Mouse (Mus musculus) spleen, adult 2 months (tissue): ENCODE data around the gene Rbm43. TPM values are rescaled to one million over a fixed set of nuclear protein-coding genes. Genes with fewer than 3 reads are reported as not detected.

ENCODE experiments used
- DNase-seq, 2 experiments: peaks; one replicate each; pipeline versions ENCODE4 v3.0.0 to v3.0.0-alpha.2; 2012 to 2021; ENCODE audit warnings: low spot score in 2 of 2, low read depth in 1 of 2
- H3K27ac ChIP-seq: fragments of 200-500 bp; 2 replicates; pipeline ENCODE4 v1.5.1; 2012; ENCODE audit warnings: low read length, inconsistent platforms; ENCODE audit not compliant: insufficient read depth
- H3K27me3 ChIP-seq: fragments of 200-500 bp; 2 replicates; pipeline ENCODE4 v1.6.1; 2012; ENCODE audit warnings: mild to moderate bottlenecking, moderate library complexity, low read length, inconsistent platforms; ENCODE audit not compliant: control insufficient read depth, insufficient read depth
- H3K36me3 ChIP-seq: fragments of 200-500 bp; 2 replicates; pipeline ENCODE4 v1.6.1; 2012; ENCODE audit warnings: mild to moderate bottlenecking, low read length, inconsistent platforms; ENCODE audit not compliant: control insufficient read depth, insufficient read depth
- H3K4me1 ChIP-seq: fragments of 200-500 bp; 2 replicates; pipeline ENCODE4 v1.6.1; 2011; ENCODE audit warnings: inconsistent platforms; ENCODE audit not compliant: control insufficient read depth, insufficient read depth, insufficient read length
- H3K4me3 ChIP-seq: fragments of 200-500 bp; 2 replicates; pipeline ENCODE4 v1.5.1; 2011; ENCODE audit warnings: mild to moderate bottlenecking, inconsistent platforms; ENCODE audit not compliant: insufficient read depth, insufficient read length; ENCODE audit errors: extremely low read depth
- CTCF ChIP-seq: fragments of 200-500 bp; IDR thresholded peaks from 2 replicates; pipeline ENCODE4 v1.5.1; 2011; ENCODE audit warnings: mild to moderate bottlenecking, inconsistent platforms; ENCODE audit not compliant: insufficient read depth, insufficient read length, insufficient replicate concordance; ENCODE audit errors: extremely low read depth
- POLR2A ChIP-seq: fragments of 200-500 bp; IDR thresholded peaks from 2 replicates; pipeline ENCODE4 v1.6.1; 2011; ENCODE audit warnings: low read depth, low read length, inconsistent platforms
- WGBS: fragments of 180-500 bp; shearing (Covaris S2); methylation state at CpG from one replicate; pipeline ENCODE4 v1.1.7; 2018; 5-methylcytosine and 5-hydroxymethylcytosine counted together
- polyA plus RNA-seq: library from polyadenylated mRNA; depleted of rRNA; stranded (reverse); fragments of >200 nt; gene quantifications from 2 replicates; pipeline ENCODE4 v1.2.3, GENCODE M21; 2012

The Rbm43 gene
- polyA plus RNA-seq, 1 experiment: 11.3 TPM

DNA sequence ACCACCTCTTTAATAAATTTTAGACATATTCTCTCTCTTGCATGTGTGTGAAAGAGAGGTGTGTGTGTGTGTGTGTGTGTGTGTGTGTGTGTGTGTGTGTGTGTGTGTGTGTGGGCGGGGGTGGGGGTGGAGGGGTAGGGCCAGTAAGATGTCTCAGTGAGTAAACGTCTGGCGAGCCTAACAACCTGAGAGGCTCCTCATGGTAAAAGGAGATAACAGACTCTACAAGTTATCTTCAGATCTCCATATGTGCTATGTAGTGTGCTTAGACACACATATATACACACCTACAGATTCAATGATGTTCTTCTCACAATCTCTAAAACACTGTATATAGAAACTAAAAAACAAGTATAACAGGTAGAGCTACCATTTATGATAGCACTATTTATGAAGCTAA lies 3.8 kb upstream of the Rbm43 start:
- WGBS: 87% methylated on average over 3 of the region's 3 CpGs
- H3K27me3 ChIP-seq: no peaks in the 10 kb centered on the region
- peaks cover 4% of the 10 kb centered on the region; the same call in 1 of the 2 replicates for H3K4me1 ChIP-seq
- TF ChIP-seq POLR2A (no peak), CTCF (no peak)
- no peak overlapping the region for H3K27ac ChIP-seq
- no peak for DNase-seq
- no peaks in the 10 kb centered on the region for H3K36me3 ChIP-seq
- H3K4me3 ChIP-seq: no peak overlapping the region

DNA sequence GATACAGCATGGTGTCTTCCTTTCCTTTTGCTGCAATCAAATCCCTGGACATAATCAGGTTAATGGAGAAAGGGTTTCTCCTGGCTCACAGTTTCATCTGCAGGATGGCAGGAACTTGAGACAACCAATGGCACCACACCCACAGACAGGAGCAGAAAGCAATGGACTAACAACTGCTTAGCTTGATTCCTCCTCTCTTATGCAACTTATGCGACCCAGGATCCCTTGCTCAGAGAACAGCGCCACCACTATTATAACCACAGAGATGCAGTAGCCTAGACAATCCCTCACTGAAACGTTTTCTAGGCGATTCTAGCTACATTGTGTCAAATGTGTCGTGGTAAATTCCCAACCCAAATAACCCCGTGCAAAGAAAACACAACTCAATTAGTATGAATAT lies 2.0 kb upstream of the Rbm43 start:
- Histone ChIP-seq H3K4me3 (no peak overlapping the region), H3K36me3 (no peaks in the 10 kb centered on the region), H3K27ac (no peak overlapping the region), H3K4me1 (peaks cover 7% of the 10 kb centered on the region; the same call in 1 of the 2 replicates), H3K27me3 (no peaks in the 10 kb centered on the region)
- TF ChIP-seq POLR2A (no peak), CTCF (no peak)
- no peak for DNase-seq
- 79% methylated on average over 6 of the region's 6 CpGs for WGBS

DNA sequence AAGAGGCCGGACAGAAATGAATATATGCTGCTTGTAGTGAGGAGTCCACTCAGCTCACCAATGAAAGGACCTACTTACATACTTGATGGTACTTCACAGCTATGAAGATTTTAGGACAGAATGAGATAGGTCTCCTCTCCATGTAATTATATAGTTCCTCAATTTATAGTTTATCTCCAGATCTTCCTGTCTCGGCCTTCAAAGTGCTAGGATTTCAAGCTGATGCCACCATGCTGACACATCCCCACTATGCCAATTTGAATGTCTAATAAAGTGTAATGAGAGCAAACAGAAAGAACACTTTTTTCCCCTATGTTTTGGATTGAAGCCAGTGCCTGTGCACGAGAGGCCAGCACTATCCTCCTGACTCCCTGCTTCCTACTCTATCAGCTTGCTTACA lies 1.6 kb upstream of the Rbm43 start:
- Histone ChIP-seq H3K4me3 (no peak overlapping the region), H3K27ac (no peak overlapping the region), H3K27me3 (no peaks in the 10 kb centered on the region), H3K36me3 (no peaks in the 10 kb centered on the region), H3K4me1 (peaks cover 7% of the 10 kb centered on the region; the same call in 1 of the 2 replicates)
- TF ChIP-seq POLR2A: no peak
- TF ChIP-seq CTCF: no peak
- no peak for DNase-seq
- WGBS: 85% methylated on average over 3 of the region's 3 CpGs

DNA sequence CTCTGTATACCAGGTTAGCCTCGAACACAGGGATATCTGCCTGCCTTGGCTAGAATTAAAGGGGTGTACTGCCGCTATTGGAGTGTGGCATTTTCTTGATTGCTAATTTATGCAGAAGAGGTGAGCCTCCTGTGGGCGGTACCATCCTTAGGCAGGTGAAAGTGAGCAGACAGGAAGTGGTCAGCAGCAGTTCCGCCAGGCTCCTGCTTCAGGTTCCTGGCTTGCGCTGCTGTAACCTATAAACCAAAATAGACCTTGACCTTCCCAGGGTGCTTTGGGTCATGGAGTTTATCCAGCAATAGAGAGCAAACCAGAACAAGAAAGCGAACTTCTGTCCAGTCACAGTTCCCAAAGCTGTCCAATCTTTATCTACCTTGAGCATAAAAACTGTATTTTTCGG lies 958 bp upstream of the Rbm43 start:
- Histone ChIP-seq H3K4me1 (peaks cover 9% of the 10 kb centered on the region; the same call in 1 of the 2 replicates), H3K27ac (no peak overlapping the region), H3K27me3 (no peaks in the 10 kb centered on the region), H3K36me3 (no peaks in the 10 kb centered on the region), H3K4me3 (no peak overlapping the region)
- WGBS: 69% methylated on average over 7 of the region's 7 CpGs
- DNase-seq: peak in 1 of 2 experiments; percentile 18
- no peak for TF ChIP-seq CTCF
- TF ChIP-seq POLR2A: no peak

DNA sequence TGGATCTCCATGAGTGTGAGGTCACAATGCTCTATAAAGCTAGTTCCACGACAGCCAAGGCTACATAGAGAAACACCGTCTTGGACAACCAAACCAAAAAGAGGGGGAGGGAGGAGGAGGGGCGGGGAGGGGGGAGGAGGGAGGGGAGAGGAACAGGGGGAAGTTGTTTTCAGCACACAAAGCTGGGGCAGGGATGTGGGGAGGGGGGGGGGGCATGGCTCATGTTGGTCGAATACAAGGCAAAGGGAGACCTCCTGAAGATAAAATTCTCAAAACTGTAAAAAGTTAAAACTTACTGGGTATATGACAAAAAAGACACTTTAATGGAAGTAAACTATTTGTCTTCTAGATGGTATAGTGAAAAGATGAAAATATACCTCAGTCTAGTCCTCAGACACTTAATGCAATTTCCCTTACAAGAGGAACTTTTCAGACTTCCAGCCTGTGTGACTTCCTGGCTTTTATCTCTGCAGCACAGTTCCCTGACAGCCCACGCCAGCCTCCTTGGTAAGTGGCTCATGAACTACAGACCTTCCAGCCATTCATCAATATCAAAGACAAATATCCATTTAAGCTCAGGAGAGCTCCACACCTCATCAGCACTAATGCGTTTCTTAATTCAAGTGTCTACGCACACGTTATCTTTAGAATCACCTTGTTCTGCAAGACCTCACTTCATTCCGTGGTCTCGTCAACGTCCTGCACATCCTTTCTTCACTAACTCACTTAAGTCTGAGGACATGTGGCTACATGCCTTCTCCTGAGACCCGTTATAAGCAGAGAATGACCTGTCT lies 1.4 kb downstream of the Rbm43 start:
- Histone ChIP-seq H3K27ac (peak overlapping the region; percentile 19; the same call in 1 of the 2 replicates), H3K36me3 (peaks cover 4% of the 10 kb centered on the region), H3K27me3 (no peaks in the 10 kb centered on the region), H3K4me3 (peak overlapping the region; percentile 85), H3K4me1 (peaks cover 11% of the 10 kb centered on the region; the same call in 1 of the 2 replicates)
- DNase-seq: no peak
- WGBS: 3% methylated on average over 11 of the region's 12 CpGs
- TF ChIP-seq CTCF: no peak
- TF ChIP-seq POLR2A: no peak

DNA sequence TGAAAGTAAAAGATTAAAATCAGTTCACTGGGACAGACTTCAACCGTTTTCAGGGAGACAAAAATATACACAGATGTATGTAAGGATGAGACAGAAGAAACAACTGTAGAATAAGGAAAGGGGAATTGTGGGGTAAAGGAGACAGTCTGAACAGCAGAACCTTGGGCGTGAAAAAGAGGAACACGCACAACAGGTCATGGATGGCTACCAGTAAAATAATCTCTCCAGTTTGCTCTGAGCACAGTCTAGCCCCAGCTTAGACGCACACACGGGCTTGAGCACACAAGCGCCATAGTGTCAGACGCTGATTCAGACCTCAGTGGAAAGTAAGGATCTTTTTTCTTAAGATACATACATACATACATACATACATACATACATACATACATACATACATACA lies 3.7 kb downstream of the Rbm43 start:
- Histone ChIP-seq H3K27me3 (no peaks in the 10 kb centered on the region), H3K4me3 (no peak overlapping the region), H3K27ac (no peak overlapping the region), H3K4me1 (peaks cover 11% of the 10 kb centered on the region; the same call in 1 of the 2 replicates), H3K36me3 (peaks cover 13% of the 10 kb centered on the region)
- WGBS: 42% methylated on average over 7 of the region's 7 CpGs
- TF ChIP-seq CTCF: no peak
- no peak for TF ChIP-seq POLR2A
- DNase-seq: no peak
